Mouse (Mus musculus) neural tube, embryonic 13.5 days (tissue): ENCODE measurements at regions not wholly inside any gene's neighbourhood (a gene's known extent, or its start where the extent isn't known, plus 50 kb on each side); places are given as distances from the start of the nearest gene placed in this dataset.

ENCODE experiments used
- ATAC-seq: fragments of 200-750 bp; cut with Nextera tagmentation; 2 replicates; pipeline ENCODE4 v1.8.0; 2017; ENCODE audit warnings: low read depth, mild to moderate bottlenecking, moderate TSS enrichment, moderate library complexity
- H3K27ac ChIP-seq: fragments of 300-500 bp; sonication (generic); replicated peaks from 2 replicates; pipeline ENCODE4 v1.5.1; 2015; ENCODE audit warnings: moderate library complexity, mild to moderate bottlenecking, inconsistent platforms
- H3K27me3 ChIP-seq: fragments of 300-500 bp; sonication (generic); 2 replicates; pipeline ENCODE4 v1.6.1; 2015; ENCODE audit warnings: mild to moderate bottlenecking, inconsistent platforms
- H3K36me3 ChIP-seq: fragments of 300-500 bp; sonication (generic); 2 replicates; pipeline ENCODE4 v1.6.1; 2015; ENCODE audit warnings: mild to moderate bottlenecking, inconsistent platforms
- H3K4me1 ChIP-seq: fragments of 300-500 bp; sonication (generic); replicated peaks from 2 replicates; pipeline ENCODE4 v1.6.1; 2015; ENCODE audit warnings: inconsistent platforms
- H3K4me2 ChIP-seq: fragments of 300-500 bp; sonication (generic); 2 replicates; pipeline ENCODE4 v1.6.1; 2015; ENCODE audit warnings: inconsistent platforms, mild to moderate bottlenecking, moderate library complexity
- H3K4me3 ChIP-seq: fragments of 300-500 bp; sonication (generic); 2 replicates; pipeline ENCODE4 v1.5.1; 2015; ENCODE audit warnings: mild to moderate bottlenecking, inconsistent platforms
- H3K9ac ChIP-seq: fragments of 300-500 bp; sonication (generic); 2 replicates; pipeline ENCODE4 v1.6.1; 2015; ENCODE audit warnings: moderate library complexity, mild to moderate bottlenecking, inconsistent platforms
- H3K9me3 ChIP-seq: fragments of 300-500 bp; sonication (generic); 2 replicates; pipeline ENCODE4 v1.6.1; 2016; ENCODE audit warnings: inconsistent platforms
- WGBS: fragments of 180-500 bp; shearing (Covaris S2); methylation state at CpG from one replicate; pipeline ENCODE4 v1.1.7; 2015; 5-methylcytosine and 5-hydroxymethylcytosine counted together

DNA sequence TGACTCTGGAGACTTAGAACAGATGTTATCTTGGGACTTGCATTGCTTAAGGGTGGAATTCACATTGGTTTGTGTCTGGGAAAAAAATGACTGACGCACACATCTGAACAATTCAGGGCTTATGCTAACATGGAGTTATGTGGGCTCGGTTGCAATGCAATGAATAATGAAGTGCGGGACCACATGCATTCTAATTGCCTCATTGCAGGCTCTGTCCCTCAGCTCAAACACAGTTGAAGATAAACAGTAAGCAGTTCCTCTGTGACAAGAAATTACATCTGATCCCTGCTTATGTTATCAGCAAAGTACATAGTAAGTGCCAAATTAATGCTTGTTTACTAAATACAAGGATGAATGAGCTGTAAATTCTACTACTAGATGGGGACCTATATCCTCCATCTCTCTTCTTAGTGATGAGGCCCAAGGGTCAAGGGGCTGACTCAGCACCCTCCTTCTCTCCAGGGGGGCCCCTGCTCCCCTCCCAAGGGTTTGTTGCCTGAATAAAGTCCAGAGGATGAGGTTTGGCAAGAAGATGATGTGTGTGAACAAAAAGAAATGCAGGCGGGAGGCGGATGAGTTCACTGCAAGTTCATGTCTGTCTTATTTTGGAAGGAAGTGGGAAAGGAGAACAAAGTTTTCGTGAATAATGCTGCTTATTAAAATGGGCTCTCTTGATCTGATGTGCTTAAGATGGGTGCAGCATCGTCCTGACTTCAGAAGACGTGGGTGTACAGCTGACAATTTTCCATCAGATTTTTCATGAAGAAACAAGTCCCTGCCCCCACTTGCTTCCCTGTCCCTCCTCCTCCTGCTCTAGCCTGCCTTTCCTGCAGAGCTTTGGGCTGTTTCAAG, 533.1 kb downstream of the Shisa9 start:
- WGBS = 71% methylated on average over 8 of the region's 8 CpGs

DNA sequence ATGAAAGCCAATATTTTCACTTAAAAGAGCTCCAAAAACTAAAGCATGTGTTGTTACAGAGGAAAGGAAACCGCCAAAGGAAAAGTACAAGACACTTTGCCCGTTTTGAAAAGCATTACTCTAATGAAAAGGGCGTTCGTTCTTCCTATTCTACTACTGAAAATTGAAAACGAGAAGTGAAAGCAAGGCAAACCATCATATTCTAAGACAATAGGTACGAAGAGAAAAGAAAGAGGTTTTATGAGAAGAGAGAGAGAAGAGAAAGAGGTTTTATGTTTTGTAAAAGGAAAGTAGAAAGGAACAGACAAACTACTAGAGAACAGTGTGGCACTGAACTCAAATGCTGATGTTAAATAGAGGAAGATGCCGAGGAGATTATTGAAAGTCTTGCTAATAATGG, 534.4 kb downstream of the Shisa9 start:
- Histone ChIP-seq H3K4me3 (no peak overlapping the region), H3K9ac (no peak overlapping the region), H3K27me3 (no peaks in the 10 kb centered on the region), H3K9me3 (no peaks in the 10 kb centered on the region), H3K4me2 (no peak overlapping the region), H3K4me1 (peaks cover 4% of the 10 kb centered on the region; the same call in 1 of the 2 replicates), H3K36me3 (no peaks in the 10 kb centered on the region), H3K27ac (no peak overlapping the region)
- no peak for ATAC-seq
- WGBS = 83% methylated on average over 7 of the region's 7 CpGs

More for the DNA sequence above, 533.1 kb downstream of the Shisa9 start:
- Histone ChIP-seq H3K27ac (no peak overlapping the region; the same call in 1 of the 2 replicates), H3K4me1 (peaks cover 4% of the 10 kb centered on the region; the same call in 1 of the 2 replicates), H3K9ac (no peak overlapping the region), H3K4me2 (no peak overlapping the region), H3K36me3 (no peaks in the 10 kb centered on the region), H3K4me3 (no peak overlapping the region), H3K9me3 (no peaks in the 10 kb centered on the region), H3K27me3 (no peaks in the 10 kb centered on the region)
- ATAC-seq = no peak

DNA sequence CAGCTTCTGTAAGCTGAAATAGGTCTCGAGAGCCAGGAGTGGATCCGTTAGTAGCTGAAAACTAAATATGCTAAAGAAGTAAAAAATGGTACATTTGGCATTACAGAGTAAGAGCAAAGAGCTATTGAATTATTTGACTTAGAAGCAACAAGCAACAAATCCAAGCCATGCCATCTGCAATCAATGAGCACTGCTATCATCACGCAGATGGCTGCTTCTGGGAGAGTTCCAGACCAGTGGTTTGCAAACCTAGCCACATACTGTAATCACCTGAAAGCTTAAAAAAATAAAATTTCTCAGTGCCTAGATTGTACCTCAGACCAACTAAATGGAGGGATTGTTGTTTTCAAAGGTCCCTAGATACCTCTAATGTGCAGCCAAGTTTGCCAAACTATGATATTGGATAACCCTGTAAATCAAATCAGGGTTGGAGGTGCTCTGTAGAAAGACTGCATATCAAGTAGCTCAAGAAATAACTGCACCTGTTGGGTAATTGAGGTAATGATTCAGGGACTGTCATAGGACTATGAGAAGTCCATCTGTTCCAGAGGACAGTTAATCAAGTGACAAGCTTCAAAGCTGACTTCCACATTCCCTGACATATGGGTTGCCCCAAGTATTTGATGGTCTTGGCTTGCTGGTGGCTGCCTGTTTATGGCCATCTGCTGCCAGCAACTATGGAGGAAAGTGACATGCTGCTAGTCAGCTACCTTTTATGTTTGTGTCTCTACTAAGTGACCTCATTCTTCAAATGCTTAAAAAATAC, 538.0 kb downstream of the Shisa9 start:
- H3K9ac ChIP-seq = no peak overlapping the region
- no peak overlapping the region for H3K4me3 ChIP-seq
- H3K27ac ChIP-seq = no peak overlapping the region
- H3K27me3 ChIP-seq = no peaks in the 10 kb centered on the region
- H3K9me3 ChIP-seq = no peaks in the 10 kb centered on the region
- no peaks in the 10 kb centered on the region for H3K36me3 ChIP-seq
- peaks cover 4% of the 10 kb centered on the region; the same call in 1 of the 2 replicates for H3K4me1 ChIP-seq
- no peak for ATAC-seq
- WGBS = 83% methylated on average over 3 of the region's 3 CpGs
- no peak overlapping the region for H3K4me2 ChIP-seq

DNA sequence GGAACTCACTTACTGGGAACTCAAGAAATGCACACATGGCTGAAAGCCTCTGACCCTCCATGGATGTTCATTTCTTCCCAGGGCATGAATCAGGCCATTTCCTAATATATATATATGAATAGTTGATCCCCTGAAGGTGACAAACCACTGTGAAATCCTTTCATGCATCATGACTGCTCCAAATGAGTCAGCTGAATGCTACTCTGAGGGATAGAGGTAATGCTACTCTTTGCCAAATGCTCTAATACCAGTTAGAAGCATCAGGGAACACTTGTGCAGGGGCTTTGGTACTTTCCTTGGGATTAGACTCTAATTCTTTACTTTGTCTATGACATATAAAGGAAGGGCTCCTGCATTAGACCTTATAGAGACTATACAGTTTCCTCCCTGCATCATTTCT, 561.0 kb upstream of the Ercc4 start:
- no peaks in the 10 kb centered on the region for H3K4me1 ChIP-seq
- H3K27ac ChIP-seq = no peak overlapping the region
- H3K27me3 ChIP-seq = no peaks in the 10 kb centered on the region
- no peaks in the 10 kb centered on the region for H3K9me3 ChIP-seq
- ATAC-seq = no peak
- H3K4me2 ChIP-seq = no peak overlapping the region
- no peak overlapping the region for H3K9ac ChIP-seq
- no peak overlapping the region for H3K4me3 ChIP-seq
- H3K36me3 ChIP-seq = no peaks in the 10 kb centered on the region

DNA sequence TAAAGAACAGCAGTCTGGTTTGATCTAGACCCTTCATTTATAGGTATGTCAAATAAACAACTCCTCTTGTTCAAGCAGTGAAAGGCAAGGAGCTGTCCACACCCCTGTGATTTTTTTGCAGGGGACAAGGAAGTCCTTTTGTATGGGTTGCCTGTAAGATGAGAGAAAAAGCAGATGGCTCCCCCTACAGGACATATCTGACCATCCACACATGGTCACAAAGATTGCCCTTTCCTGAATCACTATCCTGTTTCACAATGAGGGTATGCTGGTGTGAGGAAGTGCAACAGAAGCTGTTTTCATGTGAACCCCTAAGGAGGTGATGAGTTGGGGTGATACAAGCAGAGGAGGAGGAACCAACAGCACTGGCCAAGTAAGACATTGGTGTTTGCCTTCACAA, 520.6 kb upstream of the Ercc4 start:
- H3K27ac ChIP-seq = no peak overlapping the region
- no peaks in the 10 kb centered on the region for H3K4me1 ChIP-seq
- no peak for ATAC-seq
- no peak overlapping the region for H3K4me3 ChIP-seq
- no peak overlapping the region for H3K9ac ChIP-seq
- H3K4me2 ChIP-seq = no peak overlapping the region
- no peaks in the 10 kb centered on the region for H3K9me3 ChIP-seq
- H3K27me3 ChIP-seq = no peaks in the 10 kb centered on the region
- no peaks in the 10 kb centered on the region for H3K36me3 ChIP-seq

DNA sequence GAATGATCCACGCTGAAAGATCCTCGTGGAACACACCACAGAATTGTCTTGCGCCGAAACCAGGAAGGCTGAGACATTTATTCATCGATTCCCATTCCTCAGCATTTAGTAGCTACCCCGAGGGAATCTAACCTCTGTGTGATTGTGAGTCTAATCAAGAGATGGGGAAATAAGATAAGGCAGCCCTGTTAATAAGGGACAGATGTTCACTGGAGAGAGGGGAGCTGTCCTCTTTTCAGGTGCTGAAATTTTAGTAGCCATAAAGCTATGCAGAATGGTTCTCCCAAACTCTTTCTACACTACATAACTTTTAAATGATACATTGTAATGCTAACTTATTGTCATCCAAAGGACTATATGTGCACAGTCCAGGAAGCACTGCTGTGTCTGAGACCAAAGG, 501.2 kb upstream of the Ercc4 start:
- WGBS = 76% methylated on average over 6 of the region's 6 CpGs
- no peak for ATAC-seq
- no peaks in the 10 kb centered on the region for H3K9me3 ChIP-seq
- no peak overlapping the region for H3K4me2 ChIP-seq
- no peaks in the 10 kb centered on the region for H3K4me1 ChIP-seq
- no peak overlapping the region for H3K27ac ChIP-seq
- no peak overlapping the region for H3K4me3 ChIP-seq
- no peaks in the 10 kb centered on the region for H3K36me3 ChIP-seq
- no peak overlapping the region for H3K9ac ChIP-seq
- H3K27me3 ChIP-seq = no peaks in the 10 kb centered on the region

DNA sequence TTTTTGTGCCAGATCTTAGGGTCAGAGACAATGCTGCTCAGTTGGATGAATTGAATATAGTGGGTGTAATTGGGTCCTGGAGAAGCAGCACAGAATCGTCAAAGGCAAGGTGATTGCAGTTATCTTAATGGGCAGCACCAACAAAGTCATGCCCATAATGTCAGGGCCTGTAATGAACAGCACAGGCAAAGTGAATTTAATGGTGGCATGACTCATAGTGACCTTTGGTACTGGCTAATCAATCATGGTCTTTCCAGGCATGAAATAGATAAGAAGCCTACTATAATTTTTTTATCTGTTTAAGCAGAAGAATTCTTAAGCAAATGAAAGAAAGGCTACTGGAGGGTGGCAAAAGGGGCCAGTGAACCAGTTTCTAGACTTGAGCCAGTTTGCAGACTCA, 498.4 kb upstream of the Ercc4 start:
- H3K27ac ChIP-seq = no peak overlapping the region
- H3K9me3 ChIP-seq = no peaks in the 10 kb centered on the region
- H3K27me3 ChIP-seq = no peaks in the 10 kb centered on the region
- no peaks in the 10 kb centered on the region for H3K4me1 ChIP-seq
- H3K4me3 ChIP-seq = no peak overlapping the region
- no peaks in the 10 kb centered on the region for H3K36me3 ChIP-seq
- no peak overlapping the region for H3K4me2 ChIP-seq
- 59% methylated on average over 1 of the region's 1 CpGs for WGBS
- ATAC-seq = no peak
- no peak overlapping the region for H3K9ac ChIP-seq

DNA sequence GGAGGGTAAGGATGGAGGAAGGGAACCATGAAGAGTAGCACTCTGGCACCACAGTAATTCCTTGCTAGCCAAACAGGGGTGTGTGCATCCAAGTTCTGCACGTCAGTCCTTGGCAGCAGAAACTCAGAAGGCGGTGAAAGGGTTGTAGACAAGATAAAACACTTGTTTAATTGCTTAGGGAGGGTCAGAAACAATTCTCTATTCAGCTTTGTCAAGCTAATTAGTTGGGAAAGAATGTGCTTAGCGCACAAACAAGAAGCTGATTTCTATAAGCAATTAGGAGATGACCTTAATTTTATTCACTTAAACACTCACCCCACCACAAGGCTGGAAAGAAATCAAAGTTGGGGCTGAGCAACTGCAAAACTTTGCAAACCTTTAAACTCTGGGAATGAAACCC, 491.7 kb upstream of the Ercc4 start:
- no peaks in the 10 kb centered on the region for H3K27me3 ChIP-seq
- no peak for ATAC-seq
- no peaks in the 10 kb centered on the region for H3K36me3 ChIP-seq
- no peak overlapping the region for H3K4me2 ChIP-seq
- no peaks in the 10 kb centered on the region for H3K4me1 ChIP-seq
- H3K4me3 ChIP-seq = no peak overlapping the region
- no peak overlapping the region for H3K27ac ChIP-seq
- H3K9me3 ChIP-seq = no peaks in the 10 kb centered on the region
- WGBS = 44% methylated on average over 3 of the region's 3 CpGs
- H3K9ac ChIP-seq = no peak overlapping the region

DNA sequence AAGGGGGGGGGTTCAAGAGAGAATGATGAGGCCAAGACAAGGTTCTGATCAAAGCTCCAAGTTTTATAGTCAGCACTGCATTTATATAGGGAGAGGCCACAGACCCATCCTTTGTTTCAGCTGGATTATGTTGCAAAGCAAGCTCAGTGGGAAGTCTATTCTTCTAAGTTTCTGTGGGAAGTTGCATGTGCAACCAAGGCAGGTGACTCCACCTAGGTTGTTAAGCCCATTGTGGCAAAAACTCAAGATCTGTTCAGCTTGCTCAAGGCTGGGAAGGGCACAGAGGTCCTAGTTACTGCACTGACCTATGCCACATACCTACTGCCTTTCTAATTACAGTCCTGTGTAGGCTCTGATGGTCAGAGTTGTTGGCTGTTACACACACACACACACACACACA, 477.0 kb upstream of the Ercc4 start:
- Histone ChIP-seq H3K4me1 (no peaks in the 10 kb centered on the region), H3K36me3 (no peaks in the 10 kb centered on the region), H3K9ac (no peak overlapping the region), H3K4me3 (no peak overlapping the region), H3K4me2 (no peak overlapping the region), H3K27ac (no peak overlapping the region), H3K27me3 (no peaks in the 10 kb centered on the region), H3K9me3 (no peaks in the 10 kb centered on the region)
- no peak for ATAC-seq

DNA sequence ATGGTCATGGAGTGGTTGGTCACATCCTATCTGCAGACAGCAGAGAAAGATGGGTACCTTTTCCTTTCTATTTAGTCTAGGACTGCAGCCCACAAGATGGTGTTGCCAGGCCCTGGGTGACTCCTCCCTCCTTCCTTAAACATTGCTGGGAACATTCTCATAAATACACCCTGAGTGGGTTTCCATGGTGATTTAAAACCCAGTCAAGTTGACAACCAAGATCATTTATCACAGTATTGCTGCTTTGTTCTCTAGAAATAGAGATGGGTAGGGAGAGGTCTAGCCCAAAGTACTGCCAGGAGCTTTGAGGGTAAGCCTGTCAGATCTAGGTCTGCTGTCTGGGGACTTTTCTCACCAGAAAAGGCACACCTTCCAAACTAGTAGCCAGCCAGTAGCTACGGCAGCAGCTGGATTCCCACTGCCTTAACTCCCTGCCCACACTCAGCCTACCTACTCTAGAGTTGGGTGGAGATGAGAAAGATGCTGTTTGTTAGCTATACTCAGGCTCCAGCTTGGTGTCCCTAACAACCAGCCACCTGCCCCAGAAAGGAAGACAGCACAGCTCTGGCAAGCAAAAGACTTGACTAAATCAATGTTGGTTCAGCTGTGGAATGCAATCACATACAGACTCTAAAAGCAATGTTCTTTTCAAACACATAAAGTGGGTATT, 470.4 kb upstream of the Ercc4 start:
- no peak for ATAC-seq
- WGBS = 67% methylated on average over 1 of the region's 1 CpGs
- H3K4me2 ChIP-seq = no peak overlapping the region
- no peak overlapping the region for H3K9ac ChIP-seq
- no peaks in the 10 kb centered on the region for H3K27me3 ChIP-seq
- H3K4me1 ChIP-seq = no peaks in the 10 kb centered on the region
- H3K9me3 ChIP-seq = no peaks in the 10 kb centered on the region
- no peaks in the 10 kb centered on the region for H3K36me3 ChIP-seq
- no peak overlapping the region for H3K27ac ChIP-seq
- no peak overlapping the region for H3K4me3 ChIP-seq

DNA sequence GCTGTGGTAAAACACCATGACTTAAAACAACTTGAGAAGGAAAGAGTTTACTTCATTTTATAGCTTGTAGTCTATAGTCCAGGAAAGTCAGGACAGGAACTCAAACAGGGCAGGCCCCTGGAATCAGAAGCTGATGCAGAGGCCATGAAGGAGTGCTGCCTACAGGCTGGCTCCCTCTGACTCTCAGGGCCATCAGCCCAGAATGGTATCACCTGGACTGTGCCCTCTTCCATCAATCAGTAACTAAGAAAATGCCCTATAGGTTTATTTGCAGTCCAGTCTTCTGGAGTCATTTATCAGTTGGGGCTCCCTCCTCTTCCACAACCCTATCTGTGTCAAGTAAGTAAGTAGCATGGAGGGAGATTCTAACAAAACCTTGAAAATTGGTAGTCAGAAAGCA, 466.4 kb upstream of the Ercc4 start:
- no peak overlapping the region for H3K27ac ChIP-seq
- H3K9me3 ChIP-seq = no peaks in the 10 kb centered on the region
- H3K36me3 ChIP-seq = no peaks in the 10 kb centered on the region
- no peaks in the 10 kb centered on the region for H3K4me1 ChIP-seq
- H3K4me3 ChIP-seq = no peak overlapping the region
- no peak overlapping the region for H3K9ac ChIP-seq
- H3K27me3 ChIP-seq = no peaks in the 10 kb centered on the region
- H3K4me2 ChIP-seq = no peak overlapping the region
- ATAC-seq = no peak

DNA sequence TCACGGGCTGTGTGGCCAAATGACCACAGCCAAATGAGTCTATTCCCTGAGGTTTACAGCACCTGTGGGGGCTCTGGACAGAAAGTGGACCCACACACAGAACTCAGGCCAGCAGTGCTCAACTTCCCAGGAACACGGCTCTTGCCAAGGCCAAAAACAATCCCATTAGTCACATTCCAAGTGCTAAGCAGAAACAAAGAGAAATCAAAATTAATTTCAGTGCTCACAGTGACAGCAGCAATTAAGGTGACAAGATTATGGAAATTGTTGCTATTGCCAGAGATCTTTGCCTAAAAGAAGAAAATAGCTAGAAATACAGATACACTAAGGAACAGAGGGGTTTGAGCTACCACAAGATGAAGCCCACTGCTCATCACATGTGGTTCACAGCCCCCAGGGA, 464.9 kb upstream of the Ercc4 start:
- H3K36me3 ChIP-seq = no peaks in the 10 kb centered on the region
- H3K4me3 ChIP-seq = no peak overlapping the region
- no peaks in the 10 kb centered on the region for H3K9me3 ChIP-seq
- 68% methylated on average over 2 of the region's 2 CpGs for WGBS
- no peak overlapping the region for H3K9ac ChIP-seq
- H3K4me1 ChIP-seq = no peaks in the 10 kb centered on the region
- no peaks in the 10 kb centered on the region for H3K27me3 ChIP-seq
- no peak overlapping the region for H3K27ac ChIP-seq
- H3K4me2 ChIP-seq = no peak overlapping the region
- no peak for ATAC-seq
